Mouse (Mus musculus) cerebellum, adult (tissue): Measurements from ENCODE around the gene Hvcn1.
A peak's percentile ranks its signal among the peaks of the same experiment; 100 is the strongest.

Experiments
- ATAC-seq: cut with Nextera tagmentation; 2 replicates; pipeline ENCODE4 v1.9.2; 2017; ENCODE audit warnings: mild to moderate bottlenecking, moderate library complexity, mixed read lengths; ENCODE audit not compliant: insufficient number of reproducible peaks, low FRiP score, low TSS enrichment

Hvcn1 gene

DNA sequence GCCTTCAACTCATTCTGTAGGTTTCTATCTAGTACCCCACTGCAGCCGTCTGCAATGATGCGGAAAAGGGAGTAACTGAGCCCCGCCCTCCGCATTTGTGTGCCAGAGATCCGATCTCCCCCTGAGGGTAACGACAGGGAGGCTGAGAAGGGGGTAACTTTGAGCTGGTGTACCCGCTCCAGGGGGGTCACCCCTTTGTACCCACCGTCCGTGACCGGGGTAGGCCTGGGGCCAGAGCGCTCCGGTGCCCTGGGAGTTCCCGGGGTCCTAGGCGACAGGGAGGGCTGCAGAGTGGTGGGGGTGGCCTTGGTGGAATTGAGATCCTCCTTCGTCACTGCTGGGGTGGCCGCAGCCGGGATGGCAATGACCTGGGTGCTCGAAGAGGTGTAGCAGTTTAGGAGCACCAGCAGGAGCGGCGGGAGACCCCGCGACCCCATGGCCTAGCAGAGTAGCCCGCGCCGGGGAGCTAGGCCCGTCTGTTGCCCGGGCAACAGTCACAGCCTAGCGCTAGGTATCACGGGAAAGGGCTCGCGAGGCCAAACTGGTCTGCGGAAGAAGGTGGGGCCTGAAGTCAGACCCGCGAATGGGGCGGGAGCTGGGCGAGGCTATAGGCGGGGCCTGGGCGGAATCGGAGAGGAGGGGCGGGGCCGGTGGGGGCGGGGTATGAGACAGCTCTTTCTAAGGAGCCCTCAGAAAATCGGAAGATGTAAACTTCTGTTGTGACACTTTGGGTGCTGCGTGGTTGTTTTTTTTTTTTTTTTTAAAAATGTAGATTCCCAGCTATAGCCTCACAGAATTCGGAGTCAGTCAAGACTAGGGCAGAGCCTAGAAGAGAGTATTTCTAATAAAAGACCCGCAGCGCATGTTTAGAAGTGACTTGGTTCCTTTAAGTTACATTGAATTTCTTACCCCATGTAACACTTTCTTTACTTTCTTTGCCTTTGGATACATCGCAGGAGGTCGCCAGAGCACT lies 57.6 kb downstream of the Hvcn1 start, which contains the start of gene Tctn1:
Gene Tctn1 (minus strand): TSS at position 528 of the 973 bp plus-strand sequence.
- peak; percentile 95 for ATAC-seq

- ATAC-seq = no peak
Measured at GRCm38 (mm10) chr5:122265187-122265586, 58.6 kb downstream of the Hvcn1 start.

- ATAC-seq = no peak
Measured at GRCm38 (mm10) chr5:122265942-122266341, 59.3 kb downstream of the Hvcn1 start.

- ATAC-seq = no peak
Measured at GRCm38 (mm10) chr5:122267136-122267535, 60.5 kb downstream of the Hvcn1 start.

GRCm38 (mm10) chr5:122267899-122268298 lies 61.3 kb downstream of the Hvcn1 start:
- no peak for ATAC-seq

- ATAC-seq = no peak
Measured at GRCm38 (mm10) chr5:122268858-122269604, 62.4 kb downstream of the Hvcn1 start.

DNA sequence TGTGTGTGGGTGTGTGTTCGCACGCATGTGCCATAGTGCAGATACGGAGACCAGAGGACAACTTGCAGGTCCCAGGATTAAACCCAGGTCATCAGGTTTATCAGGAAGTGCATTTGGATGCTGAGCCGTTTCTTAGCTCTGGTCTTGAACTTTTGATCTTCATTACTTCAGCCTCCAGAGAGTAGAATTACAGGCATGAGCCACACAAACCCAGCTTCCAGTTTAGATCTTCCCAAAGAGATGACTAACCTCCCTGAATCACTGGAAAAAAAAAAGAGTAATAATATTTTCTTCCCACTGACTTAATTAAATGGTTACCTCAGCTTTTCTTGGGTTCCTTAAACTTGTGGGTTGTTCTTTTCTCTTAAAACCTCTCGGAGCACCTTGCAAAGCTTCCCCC lies 66.2 kb downstream of the Hvcn1 start:
- no peak for ATAC-seq

DNA sequence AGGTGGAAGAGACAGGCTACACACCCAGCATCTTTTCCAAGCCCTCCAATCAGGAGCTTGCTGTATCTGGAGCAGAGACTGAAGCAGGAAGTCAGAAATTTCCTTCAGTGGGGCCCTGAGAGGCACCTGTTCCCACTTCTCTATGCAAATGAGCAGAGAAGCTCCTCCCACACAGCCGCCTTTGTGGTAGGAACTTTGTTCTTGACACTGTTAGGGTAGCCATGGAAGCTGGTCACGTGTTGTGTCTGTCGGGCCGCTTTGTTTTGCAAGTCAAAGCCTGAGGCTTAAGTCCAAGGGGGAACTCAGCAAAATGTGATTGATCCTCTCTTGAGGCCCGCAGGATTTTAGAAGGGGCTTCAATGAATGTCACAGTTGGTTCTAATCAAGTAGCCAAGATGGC lies 68.2 kb downstream of the Hvcn1 start:
- ATAC-seq = no peak

DNA sequence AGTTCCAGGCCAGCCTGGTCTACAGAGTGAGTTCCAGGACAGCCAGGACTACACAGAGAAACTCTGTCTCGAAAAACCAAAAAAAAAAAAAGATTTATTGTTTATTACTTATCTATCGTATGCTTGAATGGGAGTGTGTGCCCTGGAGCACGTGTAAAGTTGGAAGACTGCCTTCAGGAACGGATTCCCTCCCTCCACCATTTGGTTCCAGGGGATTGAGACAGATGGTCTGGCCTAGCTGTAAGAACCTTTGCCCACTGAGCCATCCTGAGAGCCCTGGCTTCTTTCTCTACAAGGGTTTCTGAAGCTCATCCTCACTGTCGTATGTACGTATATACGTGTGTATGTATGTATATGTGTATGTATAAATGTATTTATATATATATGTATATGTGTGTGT lies 72.3 kb downstream of the Hvcn1 start:
- peak; percentile 40; the same call in 1 of the 2 replicates for ATAC-seq

GRCm38 (mm10) chr5:122279799-122280421 lies 73.3 kb downstream of the Hvcn1 start:
- no peak for ATAC-seq

DNA sequence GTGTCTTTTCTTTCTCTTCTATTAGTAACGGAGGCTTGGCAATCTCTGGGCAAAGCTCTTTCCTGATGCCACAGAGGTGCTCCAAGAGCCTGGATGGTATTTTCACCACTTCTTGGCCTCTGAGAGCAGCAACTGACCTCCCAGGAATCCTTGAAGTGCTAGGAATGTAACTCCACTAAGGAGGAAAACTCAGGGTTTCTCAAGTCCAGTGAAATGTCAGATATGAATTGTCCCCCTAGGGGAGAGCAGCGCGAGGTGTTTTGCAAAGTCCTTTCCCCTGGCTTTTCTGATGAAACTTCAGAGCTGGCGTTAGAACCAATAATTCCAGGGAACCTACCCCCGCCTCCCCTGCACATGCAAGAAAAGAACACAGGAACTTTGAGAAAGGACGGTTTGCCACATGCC lies 73.8 kb downstream of the Hvcn1 start:
- ATAC-seq = no peak

DNA sequence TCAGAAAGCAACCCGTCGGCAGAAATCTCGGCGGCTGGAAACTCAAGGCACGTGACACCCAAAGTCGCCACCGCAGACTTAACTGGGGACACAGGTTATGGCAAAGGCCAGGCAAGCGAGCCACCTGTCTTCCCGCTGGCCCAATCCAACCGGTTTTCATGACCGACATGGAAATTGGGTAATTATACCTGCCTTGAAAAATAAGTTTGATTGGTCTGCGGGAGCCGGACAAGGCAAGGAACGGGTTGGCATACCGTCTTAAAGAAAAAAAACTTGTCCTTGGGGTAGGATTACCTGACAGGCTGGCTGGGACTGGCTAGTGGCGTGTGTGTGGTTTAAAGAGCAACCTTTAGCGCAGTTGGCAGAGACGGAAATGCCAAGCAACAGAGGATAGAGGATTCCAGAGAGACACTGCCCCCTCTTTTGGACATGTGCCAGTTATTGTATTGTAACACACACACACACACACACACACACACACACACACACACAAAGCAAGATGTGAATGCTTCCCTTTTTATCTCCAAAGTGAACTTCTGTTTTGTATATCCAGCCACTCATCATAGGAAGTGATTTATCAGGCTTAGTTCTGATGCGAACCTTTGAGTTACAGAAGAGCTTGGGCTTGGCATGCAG lies 74.3 kb downstream of the Hvcn1 start:
- ATAC-seq = no peak

- no peak for ATAC-seq
Measured at GRCm38 (mm10) chr5:122283828-122284182, 77.2 kb downstream of the Hvcn1 start.

DNA sequence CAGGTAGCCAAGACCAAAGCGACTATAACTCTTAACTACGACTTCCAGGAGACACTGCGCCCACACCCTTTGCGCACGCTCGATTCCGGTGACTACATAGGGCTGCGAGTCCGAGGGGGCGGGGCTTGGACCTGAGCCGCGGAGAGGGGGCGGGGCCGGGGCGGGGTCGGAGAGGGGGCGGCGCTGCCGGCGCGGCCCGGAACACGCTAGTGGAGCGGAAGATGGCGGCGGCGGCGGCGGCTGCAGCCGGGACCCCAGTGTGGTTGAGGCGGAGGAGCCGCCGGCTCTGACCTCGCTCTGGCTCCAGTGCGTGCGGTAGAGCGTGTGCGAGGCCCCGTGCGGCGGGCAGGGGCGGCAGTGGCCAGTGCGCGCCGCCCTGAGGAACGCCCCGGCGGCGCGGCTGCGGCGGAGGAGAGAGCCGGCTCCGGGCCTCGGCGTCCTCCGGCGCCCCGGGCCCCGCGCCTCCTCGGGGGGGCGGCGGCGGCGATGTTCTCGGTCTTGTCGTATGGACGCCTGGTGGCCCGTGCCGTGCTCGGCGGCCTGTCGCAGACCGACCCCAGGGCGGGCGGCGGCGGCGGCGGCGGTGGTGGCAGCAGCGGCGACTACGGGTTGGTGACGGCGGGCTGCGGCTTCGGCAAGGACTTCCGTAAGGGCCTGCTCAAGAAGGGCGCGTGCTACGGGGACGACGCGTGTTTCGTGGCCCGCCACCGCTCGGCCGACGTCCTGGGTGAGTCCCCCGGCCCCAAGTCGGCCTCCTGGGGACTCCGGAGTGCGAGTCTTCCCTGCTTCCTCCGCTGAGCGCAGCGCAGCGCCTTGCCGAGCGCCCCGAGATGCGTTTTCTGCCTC lies 77.8 kb downstream of the Hvcn1 start, which contains the start of gene Pptc7:
Gene Pptc7 (plus strand): TSS at position 183 of the 846 bp plus-strand sequence.
- ATAC-seq = peak; percentile 81; the same call in 1 of the 2 replicates

GRCm38 (mm10) chr5:122285029-122285766 lies 78.6 kb downstream of the Hvcn1 start:
- ATAC-seq = peak; percentile 41; the same call in 1 of the 2 replicates

DNA sequence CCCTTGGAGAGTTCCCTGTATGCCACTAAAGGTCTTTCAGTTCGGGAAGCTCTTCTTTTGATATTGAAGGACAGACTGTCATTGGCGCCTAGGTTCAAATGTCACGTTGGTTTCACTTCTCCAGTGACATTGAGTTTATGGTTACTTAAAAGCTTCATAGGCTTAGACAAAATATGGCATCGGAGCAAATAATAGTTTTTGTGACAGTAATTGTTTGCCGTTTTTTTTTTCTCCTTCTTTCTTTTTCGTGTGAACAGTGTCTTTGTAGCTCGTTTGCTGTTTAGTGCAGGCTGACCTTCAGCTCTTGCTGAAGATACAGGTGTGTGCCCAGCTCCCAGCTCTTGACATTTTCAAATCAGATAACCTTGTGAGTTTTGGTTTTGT lies 79.2 kb downstream of the Hvcn1 start:
- no peak for ATAC-seq

DNA sequence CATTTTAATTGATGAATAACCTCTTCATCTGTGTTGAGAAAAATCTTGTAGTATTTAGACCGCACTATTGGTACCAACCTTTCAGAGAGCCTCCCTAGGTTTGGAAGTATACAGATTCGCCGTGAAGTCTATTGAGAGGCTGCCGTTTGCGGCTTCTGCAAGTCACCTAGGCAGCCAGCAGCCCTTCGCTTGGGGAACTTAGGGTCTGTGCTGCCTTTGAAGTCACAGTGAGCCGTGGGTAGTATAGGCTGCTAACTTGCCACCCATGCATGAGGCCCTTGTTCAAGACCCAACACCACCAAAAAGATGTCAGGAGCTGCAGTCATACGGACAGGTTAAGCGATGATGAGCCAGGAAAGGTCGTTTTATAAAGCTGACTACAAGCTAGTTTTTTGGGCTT lies 79.6 kb downstream of the Hvcn1 start:
- ATAC-seq = no peak

GRCm38 (mm10) chr5:122287026-122287425 lies 80.4 kb downstream of the Hvcn1 start:
- ATAC-seq = no peak
